Mouse (Mus musculus) limb, embryonic 15.5 days (tissue): ENCODE measurements around the gene Pecr. TPM values are rescaled to one million over a fixed set of nuclear protein-coding genes. Genes with fewer than 3 reads are reported as not detected.
A peak's percentile ranks its signal among the peaks of the same experiment; 100 is the strongest.
"Not testable (repeated sequence)": the region's sequence is repeated elsewhere in the genome, so short reads cannot be mapped to it uniquely, and the experiment has no call there.

Experiments
- ATAC-seq: fragments of 200-750 bp; cut with Nextera tagmentation; 2 replicates; pipeline ENCODE4 v1.8.0; 2017; ENCODE audit warnings: low read depth, moderate TSS enrichment; ENCODE audit not compliant: insufficient number of reproducible peaks, low FRiP score, low TSS enrichment
- H3K27ac ChIP-seq: fragments of 300-500 bp; sonication (generic); 2 replicates; pipeline ENCODE4 v1.5.1; 2015; ENCODE audit warnings: moderate library complexity, mild to moderate bottlenecking, inconsistent platforms
- H3K27me3 ChIP-seq: fragments of 300-500 bp; sonication (generic); 2 replicates; pipeline ENCODE4 v1.6.1; 2015; ENCODE audit warnings: inconsistent platforms
- H3K36me3 ChIP-seq: fragments of 300-500 bp; sonication (generic); 2 replicates; pipeline ENCODE4 v1.6.1; 2015; ENCODE audit warnings: inconsistent platforms
- H3K4me1 ChIP-seq: fragments of 300-500 bp; sonication (generic); 2 replicates; pipeline ENCODE4 v1.6.1; 2015; ENCODE audit warnings: inconsistent platforms
- H3K4me2 ChIP-seq: fragments of 300-500 bp; sonication (generic); 2 replicates; pipeline ENCODE4 v1.6.1; 2015; ENCODE audit warnings: mild to moderate bottlenecking, inconsistent platforms
- H3K4me3 ChIP-seq: fragments of 300-500 bp; sonication (generic); 2 replicates; pipeline ENCODE4 v1.5.1; 2015; ENCODE audit warnings: mild to moderate bottlenecking, inconsistent platforms
- H3K9ac ChIP-seq: fragments of 300-500 bp; sonication (generic); 2 replicates; pipeline ENCODE4 v1.6.1; 2015; ENCODE audit warnings: inconsistent platforms
- H3K9me3 ChIP-seq: fragments of 300-500 bp; sonication (generic); 2 replicates; pipeline ENCODE4 v1.6.1; 2016; ENCODE audit warnings: inconsistent platforms
- WGBS: fragments of 180-500 bp; shearing (Covaris S2); methylation state at CpG from one replicate; pipeline ENCODE4 v1.1.7; 2015; 5-methylcytosine and 5-hydroxymethylcytosine counted together
- polyA plus RNA-seq: library from polyadenylated mRNA; unstranded; fragments of >200 nt; fragmentation: Nextera tagmentation; extraction: Ambion mirVana; gene quantifications from 2 replicates; pipeline ENCODE4 v1.2.1, GENCODE M21; 2015

Gene Pecr
- polyA plus RNA-seq, 1 experiment from 2014 or later = 33.3 TPM

GRCm38 (mm10) chr1:72244317-72245036, 39.6 kb downstream of the Pecr start:
- peak overlapping the region; percentile 50 for H3K4me3 ChIP-seq
- ATAC-seq = peak; percentile 86; the same call in 1 of the 2 replicates
- no peaks in the 10 kb centered on the region for H3K27me3 ChIP-seq
- peak overlapping the region; percentile 59; the same call in 1 of the 2 replicates for H3K4me2 ChIP-seq
- no peak overlapping the region for H3K9ac ChIP-seq
- no peaks in the 10 kb centered on the region for H3K36me3 ChIP-seq
- peak overlapping the region; percentile 99 for H3K27ac ChIP-seq
- no peaks in the 10 kb centered on the region for H3K9me3 ChIP-seq
- WGBS = under 1% methylated on average over 12 of the region's 12 CpGs
- H3K4me1 ChIP-seq = no peaks in the 10 kb centered on the region

- H3K4me2 ChIP-seq = peak overlapping the region; percentile 59
- peak overlapping the region; percentile 78 for H3K9ac ChIP-seq
- no peaks in the 10 kb centered on the region for H3K27me3 ChIP-seq
- under 1% methylated on average over 47 of the region's 47 CpGs for WGBS
- H3K4me1 ChIP-seq = no peaks in the 10 kb centered on the region
- peak; percentile 93 for ATAC-seq
- no peaks in the 10 kb centered on the region for H3K36me3 ChIP-seq
- H3K27ac ChIP-seq = peak overlapping the region; percentile 99
- peak overlapping the region; percentile 50 for H3K4me3 ChIP-seq
- no peaks in the 10 kb centered on the region for H3K9me3 ChIP-seq
These were observed 40.3 kb downstream of the Pecr start for GRCm38 (mm10) chr1:72243656-72244316.

- peaks cover 4% of the 10 kb centered on the region; the same call in 1 of the 2 replicates for H3K4me1 ChIP-seq
- H3K27me3 ChIP-seq = no peaks in the 10 kb centered on the region
- no peak overlapping the region for H3K9ac ChIP-seq
- WGBS = 87% methylated on average over 5 of the region's 5 CpGs
- no peak overlapping the region for H3K4me2 ChIP-seq
- ATAC-seq = no peak
- no peaks in the 10 kb centered on the region for H3K36me3 ChIP-seq
- no peaks in the 10 kb centered on the region for H3K9me3 ChIP-seq
- H3K4me3 ChIP-seq = no peak overlapping the region
- H3K27ac ChIP-seq = no peak overlapping the region
These were observed 41.5 kb downstream of the Pecr start for GRCm38 (mm10) chr1:72242581-72243143.

GRCm38 (mm10) chr1:72239113-72239512, 45.0 kb downstream of the Pecr start:
- not testable (repeated sequence) for H3K4me2 ChIP-seq, H3K27me3 ChIP-seq, ATAC-seq, H3K9ac ChIP-seq, H3K4me3 ChIP-seq, H3K36me3 ChIP-seq, H3K9me3 ChIP-seq, H3K4me1 ChIP-seq, H3K27ac ChIP-seq
- WGBS = 78% methylated on average over 3 of the region's 3 CpGs

GRCm38 (mm10) chr1:72238016-72238580, 46.0 kb downstream of the Pecr start:
- no peak overlapping the region for H3K9ac ChIP-seq
- no peak overlapping the region for H3K4me3 ChIP-seq
- peaks cover 6% of the 10 kb centered on the region for H3K4me1 ChIP-seq
- 0 out of 2 replicates have a peak overlapping the region, but pooled peaks have one; percentile 39 for H3K27ac ChIP-seq
- 53% methylated on average over 10 of the region's 10 CpGs for WGBS
- H3K27me3 ChIP-seq = no peaks in the 10 kb centered on the region
- no peak overlapping the region for H3K4me2 ChIP-seq
- no peaks in the 10 kb centered on the region for H3K36me3 ChIP-seq
- no peaks in the 10 kb centered on the region for H3K9me3 ChIP-seq
- no peak for ATAC-seq

- peak; percentile 62; the same call in 1 of the 2 replicates for ATAC-seq
- no peak overlapping the region for H3K27ac ChIP-seq
- H3K36me3 ChIP-seq = no peaks in the 10 kb centered on the region
- H3K9me3 ChIP-seq = no peaks in the 10 kb centered on the region
- H3K9ac ChIP-seq = no peak overlapping the region
- 3% methylated on average over 13 of the region's 13 CpGs for WGBS
- no peaks in the 10 kb centered on the region for H3K27me3 ChIP-seq
- H3K4me1 ChIP-seq = peaks cover 6% of the 10 kb centered on the region
- H3K4me3 ChIP-seq = peak overlapping the region; percentile 26
- peak overlapping the region; percentile 32 for H3K4me2 ChIP-seq
These were observed 46.9 kb downstream of the Pecr start for GRCm38 (mm10) chr1:72237007-72237775.

GRCm38 (mm10) chr1:72236363-72237006, 47.6 kb downstream of the Pecr start:
- Histone ChIP-seq H3K4me2 (peak overlapping the region; percentile 57), H3K27ac (peak overlapping the region; percentile 85), H3K4me3 (peak overlapping the region; percentile 53), H3K9ac (peak overlapping the region; percentile 46)
- not testable (repeated sequence) for H3K36me3 ChIP-seq, H3K4me1 ChIP-seq, H3K9me3 ChIP-seq, H3K27me3 ChIP-seq
- peak; percentile 77 for ATAC-seq
- under 1% methylated on average over 37 of the region's 50 CpGs for WGBS

GRCm38 (mm10) chr1:72232592-72232991, 51.5 kb downstream of the Pecr start:
- H3K9ac ChIP-seq, ATAC-seq, H3K4me2 ChIP-seq, H3K36me3 ChIP-seq, H3K4me1 ChIP-seq, H3K27me3 ChIP-seq, H3K27ac ChIP-seq, H3K4me3 ChIP-seq, H3K9me3 ChIP-seq: not testable (repeated sequence)
- WGBS = 79% methylated on average over 10 of the region's 10 CpGs

GRCm38 (mm10) chr1:72228974-72229373, 55.1 kb downstream of the Pecr start:
- 32% methylated on average over 3 of the region's 3 CpGs for WGBS
- Histone ChIP-seq H3K4me2 (no peak overlapping the region), H3K9me3 (no peaks in the 10 kb centered on the region), H3K4me1 (no peaks in the 10 kb centered on the region; the same call in 1 of the 2 replicates), H3K27ac (no peak overlapping the region), H3K4me3 (no peak overlapping the region), H3K36me3 (no peaks in the 10 kb centered on the region), H3K9ac (no peak overlapping the region), H3K27me3 (peaks cover 9% of the 10 kb centered on the region)
- ATAC-seq = no peak

- Histone ChIP-seq H3K4me1 (no peaks in the 10 kb centered on the region; the same call in 1 of the 2 replicates), H3K9ac (no peak overlapping the region), H3K27me3 (peaks cover 17% of the 10 kb centered on the region), H3K27ac (no peak overlapping the region), H3K4me3 (no peak overlapping the region), H3K36me3 (no peaks in the 10 kb centered on the region), H3K4me2 (no peak overlapping the region), H3K9me3 (no peaks in the 10 kb centered on the region)
- ATAC-seq = no peak
- 82% methylated on average over 5 of the region's 5 CpGs for WGBS
These were observed 56.6 kb downstream of the Pecr start for GRCm38 (mm10) chr1:72227546-72227945.

GRCm38 (mm10) chr1:72226887-72227481, 57.1 kb downstream of the Pecr start:
- 26% methylated on average over 4 of the region's 4 CpGs for WGBS
- Histone ChIP-seq H3K4me1 (no peaks in the 10 kb centered on the region; the same call in 1 of the 2 replicates), H3K27ac (no peak overlapping the region), H3K27me3 (peaks cover 17% of the 10 kb centered on the region), H3K4me3 (no peak overlapping the region), H3K36me3 (no peaks in the 10 kb centered on the region), H3K9ac (no peak overlapping the region), H3K4me2 (no peak overlapping the region), H3K9me3 (no peaks in the 10 kb centered on the region)
- ATAC-seq = no peak
